Mouse (Mus musculus) intestine, embryonic 14.5 days (tissue): ENCODE measurements around the gene Dpagt1. TPM values are rescaled to one million over a fixed set of nuclear protein-coding genes. Genes with fewer than 3 reads are reported as not detected.
"Not testable (repeated sequence)": the region's sequence is repeated elsewhere in the genome, so short reads cannot be mapped to it uniquely, and the experiment has no call there.

Experiments
- ATAC-seq: fragments of 200-750 bp; cut with Nextera tagmentation; replicated peaks from 2 replicates; pipeline ENCODE4 v1.8.0; 2017; ENCODE audit warnings: low read depth, moderate number of reproducible peaks, moderate TSS enrichment, moderate library complexity; ENCODE audit not compliant: low FRiP score, low TSS enrichment
- DNase-seq: peaks from one replicate; pipeline ENCODE4 v3.0.0-alpha.2; 2018; ENCODE audit warnings: low spot score
- H3K27ac ChIP-seq: fragments of 300-500 bp; sonication (generic); 2 replicates; pipeline ENCODE4 v1.5.1; 2014; ENCODE audit warnings: low read depth, mild to moderate bottlenecking, control low read depth
- H3K27me3 ChIP-seq: fragments of 300-500 bp; sonication (generic); replicated peaks from 2 replicates; pipeline ENCODE4 v1.6.1; 2014; ENCODE audit warnings: low read length, control low read depth; ENCODE audit not compliant: control insufficient read depth, insufficient read depth
- H3K36me3 ChIP-seq: fragments of 300-500 bp; sonication (generic); 2 replicates; pipeline ENCODE4 v1.6.1; 2014; ENCODE audit warnings: low read length, control low read depth; ENCODE audit not compliant: control insufficient read depth, insufficient read depth
- H3K4me1 ChIP-seq: fragments of 300-500 bp; sonication (generic); replicated peaks from 2 replicates; pipeline ENCODE4 v1.6.1; 2014; ENCODE audit warnings: low read length, control low read depth, mixed read lengths; ENCODE audit not compliant: control insufficient read depth, insufficient read depth
- H3K4me2 ChIP-seq: fragments of 300-500 bp; sonication (generic); 2 replicates; pipeline ENCODE4 v1.6.1; 2014; ENCODE audit warnings: low read length
- H3K4me3 ChIP-seq: fragments of 300-500 bp; sonication (generic); 2 replicates; pipeline ENCODE4 v1.5.1; 2014; ENCODE audit warnings: low read depth, low read length, control low read depth, mixed read lengths
- H3K9ac ChIP-seq: fragments of 300-500 bp; sonication (generic); 2 replicates; pipeline ENCODE4 v1.6.1; 2014; ENCODE audit warnings: mild to moderate bottlenecking, low read length
- H3K9me3 ChIP-seq: fragments of 300-500 bp; sonication (generic); 2 replicates; pipeline ENCODE4 v1.6.1; 2016; ENCODE audit warnings: low read length, control low read depth; ENCODE audit not compliant: control insufficient read depth
- WGBS: fragments of 180-500 bp; shearing (Covaris S2); extraction: QIAGEN DNeasy Blood & Tissue Kit; methylation state at CpG from one replicate; pipeline ENCODE4 v1.1.7; 2014; 5-methylcytosine and 5-hydroxymethylcytosine counted together
- polyA plus RNA-seq: library from polyadenylated mRNA; unstranded; fragments of >200 nt; fragmentation: Nextera tagmentation; extraction: Ambion mirVana; gene quantifications from 2 replicates; pipeline ENCODE4 v1.2.1, GENCODE M21; 2014

Gene Dpagt1
- polyA plus RNA-seq, 1 experiment from 2014 or later: 45.4 TPM

DNA sequence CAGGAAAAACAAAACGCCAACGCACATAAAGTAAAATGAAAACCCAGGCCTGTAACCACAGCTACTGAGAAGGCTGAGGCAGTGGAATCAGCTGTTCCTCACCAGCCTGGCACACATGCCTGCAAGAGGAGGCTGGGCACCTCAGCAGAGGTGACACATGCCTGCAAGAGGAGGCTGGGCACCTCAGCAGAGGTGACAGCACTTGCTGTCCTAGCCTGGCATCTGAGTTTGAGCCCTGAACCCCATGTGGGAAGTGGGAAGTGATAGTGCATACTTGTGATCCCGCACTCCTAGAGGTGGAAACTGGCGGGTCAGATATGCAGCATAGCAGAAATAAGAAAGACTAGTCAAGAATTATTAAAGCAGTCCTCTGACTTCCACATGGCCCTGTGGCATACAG is 25.6 kb downstream of the Dpagt1 start:
- Histone ChIP-seq H3K27ac (no peak overlapping the region), H3K4me3 (no peak overlapping the region), H3K27me3 (no peaks in the 10 kb centered on the region), H3K4me1 (no peaks in the 10 kb centered on the region), H3K36me3 (peaks cover 99% of the 10 kb centered on the region), H3K4me2 (no peak overlapping the region), H3K9me3 (no peaks in the 10 kb centered on the region), H3K9ac (no peak overlapping the region)
- WGBS: 94% methylated on average over 4 of the region's 4 CpGs
- no peak for ATAC-seq
- DNase-seq: no peak

DNA sequence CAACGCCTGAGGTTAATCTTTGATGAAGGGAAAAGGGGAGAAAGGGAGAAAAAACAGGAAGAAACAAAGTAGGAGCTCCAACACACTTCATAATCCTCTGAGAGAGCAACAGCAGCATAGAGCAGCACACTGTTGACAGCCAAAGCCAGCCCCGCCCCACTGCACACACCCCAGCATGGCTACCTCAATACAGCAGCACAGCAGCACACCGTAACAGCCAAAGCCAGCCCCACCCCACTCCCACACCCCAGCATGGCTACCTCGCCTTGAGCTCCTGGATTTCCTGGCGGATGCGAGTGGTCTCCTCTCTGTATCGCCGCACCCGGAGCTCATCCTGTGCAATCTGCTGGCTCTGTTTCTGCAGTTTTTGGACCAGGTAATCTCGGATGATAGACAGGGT is 26.5 kb downstream of the Dpagt1 start:
- 97% methylated on average over 10 of the region's 10 CpGs for WGBS
- Histone ChIP-seq H3K27ac (no peak overlapping the region), H3K9ac (no peak overlapping the region), H3K4me3 (no peak overlapping the region), H3K27me3 (no peaks in the 10 kb centered on the region), H3K9me3 (no peaks in the 10 kb centered on the region), H3K36me3 (peaks cover 99% of the 10 kb centered on the region), H3K4me2 (no peak overlapping the region), H3K4me1 (no peaks in the 10 kb centered on the region)
- no peak for DNase-seq
- ATAC-seq: no peak

DNA sequence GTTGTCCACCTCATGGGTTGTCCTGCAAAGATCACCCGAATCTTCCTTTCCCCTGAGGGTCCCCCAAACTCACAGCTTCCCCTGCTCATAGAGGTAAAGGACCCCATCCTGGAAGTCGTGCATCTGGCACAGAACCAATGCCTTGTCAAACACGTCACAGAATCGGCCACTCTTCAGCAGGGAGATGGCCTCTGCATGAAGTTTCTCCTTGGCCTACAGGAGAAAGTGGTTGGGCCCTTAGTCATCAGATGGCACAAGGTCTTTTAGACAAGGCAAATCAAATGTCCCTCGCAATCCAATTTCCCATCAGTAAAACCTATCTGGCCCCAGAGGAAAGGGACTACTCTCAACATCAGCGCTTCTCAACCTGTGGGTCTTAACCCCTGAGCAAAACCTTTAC is 27.3 kb downstream of the Dpagt1 start:
- H3K9me3 ChIP-seq: no peaks in the 10 kb centered on the region
- H3K4me2 ChIP-seq: no peak overlapping the region
- H3K27ac ChIP-seq: no peak overlapping the region
- no peak overlapping the region for H3K9ac ChIP-seq
- no peak for ATAC-seq
- DNase-seq: no peak
- H3K4me1 ChIP-seq: no peaks in the 10 kb centered on the region
- no peak overlapping the region for H3K4me3 ChIP-seq
- H3K36me3 ChIP-seq: peaks cover 97% of the 10 kb centered on the region
- H3K27me3 ChIP-seq: no peaks in the 10 kb centered on the region
- 94% methylated on average over 6 of the region's 6 CpGs for WGBS

DNA sequence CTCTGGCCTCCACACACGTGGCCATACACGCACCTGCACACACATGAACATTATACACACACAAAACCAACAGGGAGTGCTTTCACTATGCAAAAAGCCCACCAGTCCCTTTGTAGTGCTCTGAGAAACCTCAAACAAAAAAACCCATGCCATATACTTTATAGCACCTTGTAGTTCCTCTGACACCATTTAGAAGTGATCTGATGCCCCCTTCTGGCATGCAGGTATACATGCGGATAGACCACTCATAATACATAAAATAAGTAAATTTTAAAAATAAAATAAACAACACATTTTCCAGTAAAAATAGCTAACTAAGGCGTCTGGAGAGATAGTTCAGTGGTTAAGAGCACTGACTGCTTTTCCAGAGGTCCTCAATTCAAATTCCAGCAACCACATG is 31.4 kb downstream of the Dpagt1 start:
- Histone ChIP-seq H3K27me3 (no peaks in the 10 kb centered on the region), H3K4me1 (peaks cover 8% of the 10 kb centered on the region; the same call in 1 of the 2 replicates), H3K36me3 (peaks cover 73% of the 10 kb centered on the region), H3K9me3 (no peaks in the 10 kb centered on the region), H3K27ac (no peak overlapping the region), H3K4me2 (no peak overlapping the region), H3K9ac (no peak overlapping the region), H3K4me3 (no peak overlapping the region)
- ATAC-seq (no peak), DNase-seq (no peak)
- WGBS: 76% methylated on average over 4 of the region's 4 CpGs

DNA sequence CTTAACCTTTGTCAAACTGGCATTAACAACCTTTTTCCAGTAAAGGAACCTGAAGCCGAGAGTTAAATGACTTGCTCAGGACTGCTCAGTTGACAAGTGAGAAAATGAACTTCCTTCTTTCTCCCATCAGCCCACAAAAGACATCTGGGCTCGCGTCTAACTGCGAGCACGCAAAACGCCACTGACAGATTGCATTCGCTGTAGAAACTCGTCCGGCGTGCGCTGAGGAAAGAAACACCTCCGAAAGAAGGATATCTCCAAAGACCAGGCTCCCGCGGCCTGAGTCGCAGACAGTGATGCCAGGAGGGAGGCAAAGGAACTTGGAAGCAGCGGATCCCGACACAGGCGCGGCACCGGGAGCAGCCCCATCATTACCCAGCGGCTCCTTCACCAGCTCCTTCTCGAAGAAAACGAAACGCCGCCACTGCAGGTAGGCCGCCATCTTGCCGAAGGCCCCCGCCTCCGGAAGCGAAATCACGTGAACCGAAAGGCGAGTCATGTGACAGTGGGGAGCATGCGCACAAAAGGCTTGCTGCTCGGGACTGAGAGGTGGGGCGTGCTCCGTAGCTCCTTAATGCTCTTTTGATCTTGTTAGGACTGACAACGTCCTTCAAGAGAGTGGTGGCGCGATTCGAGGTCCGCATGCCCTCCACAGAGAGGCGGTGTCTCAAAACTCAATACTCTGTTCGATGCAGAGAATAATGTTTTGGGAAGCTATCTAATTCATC is 35.5 kb downstream of the Dpagt1 start, which contains the start of gene Vps11:
Vps11 (minus strand) TSS at position 481 of the 728 bp plus-strand sequence.
- 0 out of 2 replicates have a peak within 1 kb of the TSS, but pooled peaks have one; percentile 67 for H3K27ac ChIP-seq
- ATAC-seq (peak; percentile 95), DNase-seq (peak; percentile 98)
- under 1% methylated on average over 44 of the region's 44 CpGs for WGBS
- H3K4me3 ChIP-seq: peak within 1 kb of the TSS; percentile 99
- H3K9ac ChIP-seq: peak within 1 kb of the TSS; percentile 83
- peaks cover 32% of the 10 kb centered on the region for H3K36me3 ChIP-seq
- peak within 1 kb of the TSS; percentile 91 for H3K4me2 ChIP-seq
- H3K27me3 ChIP-seq: no peaks in the 10 kb centered on the region
- H3K9me3 ChIP-seq: no peaks in the 10 kb centered on the region
- H3K4me1 ChIP-seq: peaks cover 8% of the 10 kb centered on the region; the same call in 1 of the 2 replicates

DNA sequence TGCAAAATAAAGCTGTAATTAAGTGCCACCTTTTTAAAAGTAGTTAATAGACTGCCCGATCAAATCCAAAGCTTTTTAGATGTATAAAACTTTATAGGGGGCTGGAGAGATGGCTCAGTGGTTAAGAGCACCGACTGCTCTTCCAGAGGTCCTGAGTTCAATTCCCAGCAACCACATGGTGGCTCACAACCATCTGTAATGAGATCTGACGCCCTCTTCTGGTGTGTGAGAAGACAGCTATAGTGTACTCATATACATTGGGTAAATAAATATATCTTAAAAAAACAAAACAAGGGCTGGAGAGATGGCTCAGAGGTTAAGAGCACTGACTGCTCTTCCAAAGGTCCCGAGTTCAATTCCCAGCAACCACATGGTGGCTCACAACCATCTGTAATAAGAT is 36.1 kb downstream of the Dpagt1 start:
- peak overlapping the region; percentile 35; the same call in 1 of the 2 replicates for H3K9ac ChIP-seq
- H3K4me3 ChIP-seq: peak overlapping the region; percentile 99
- H3K4me2 ChIP-seq: peak overlapping the region; percentile 91
- peaks cover 26% of the 10 kb centered on the region for H3K36me3 ChIP-seq
- 43% methylated on average over 4 of the region's 4 CpGs for WGBS
- H3K9me3 ChIP-seq, H3K4me1 ChIP-seq, DNase-seq, H3K27me3 ChIP-seq: not testable (repeated sequence)
- 0 out of 2 replicates have a peak overlapping the region, but pooled peaks have one; percentile 67 for H3K27ac ChIP-seq
- ATAC-seq: peak; percentile 28; the same call in 1 of the 2 replicates

DNA sequence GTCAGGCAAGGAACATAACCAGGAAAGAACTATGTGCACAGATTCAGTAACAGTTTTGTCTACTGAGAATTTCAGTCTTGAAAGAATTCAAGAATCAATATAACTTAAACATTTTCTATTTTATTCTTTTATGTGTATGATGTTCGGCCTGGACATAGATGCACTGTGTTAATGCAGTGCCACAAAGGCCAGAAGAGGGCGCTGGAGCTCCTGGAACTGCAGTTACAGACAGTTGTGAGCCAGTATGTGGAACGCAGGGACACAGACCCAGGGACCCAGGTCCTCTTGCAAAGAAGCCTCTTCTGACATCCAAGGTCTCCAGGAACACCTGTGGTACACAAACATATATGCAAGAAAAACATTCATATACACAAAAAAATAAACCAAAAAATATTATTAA is 38.7 kb downstream of the Dpagt1 start:
- Histone ChIP-seq H3K4me2 (no peak overlapping the region), H3K9me3 (no peaks in the 10 kb centered on the region), H3K4me3 (no peak overlapping the region), H3K36me3 (peaks cover 4% of the 10 kb centered on the region), H3K9ac (no peak overlapping the region), H3K27ac (no peak overlapping the region), H3K27me3 (no peaks in the 10 kb centered on the region), H3K4me1 (peaks cover 8% of the 10 kb centered on the region; the same call in 1 of the 2 replicates)
- DNase-seq (no peak), ATAC-seq (no peak)
- whole genome bisulfite sequencing: 60% methylated on average over 3 of the region's 3 CpGs

DNA sequence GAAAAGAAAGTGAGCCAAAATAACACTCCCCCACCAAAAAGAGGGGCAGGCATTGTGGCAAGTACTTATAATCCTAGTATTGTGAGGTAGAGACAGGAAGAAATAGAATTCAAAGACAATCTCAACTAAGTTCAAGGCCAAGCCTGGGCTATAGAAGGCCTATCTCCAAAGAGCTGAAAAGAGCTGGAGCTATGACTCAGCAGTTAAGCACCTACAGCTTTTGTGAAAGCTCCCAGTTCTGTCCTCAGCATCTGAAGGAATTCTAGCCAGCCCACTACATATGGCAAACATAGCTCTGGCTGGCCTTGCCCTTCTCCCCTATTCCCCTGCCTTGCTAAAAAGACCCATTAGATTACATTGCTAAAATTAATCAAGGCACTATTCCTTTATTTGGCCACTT is 47.6 kb downstream of the Dpagt1 start:
- no peak for DNase-seq
- no peak overlapping the region for H3K4me2 ChIP-seq
- no peak overlapping the region for H3K4me3 ChIP-seq
- H3K36me3 ChIP-seq: no peaks in the 10 kb centered on the region
- H3K27me3 ChIP-seq: no peaks in the 10 kb centered on the region
- no peak overlapping the region for H3K27ac ChIP-seq
- ATAC-seq: no peak
- H3K9me3 ChIP-seq: no peaks in the 10 kb centered on the region
- H3K9ac ChIP-seq: no peak overlapping the region
- H3K4me1 ChIP-seq: 0 out of 2 replicates have a peak, but pooled peaks cover 2% of the 10 kb centered on the region

DNA sequence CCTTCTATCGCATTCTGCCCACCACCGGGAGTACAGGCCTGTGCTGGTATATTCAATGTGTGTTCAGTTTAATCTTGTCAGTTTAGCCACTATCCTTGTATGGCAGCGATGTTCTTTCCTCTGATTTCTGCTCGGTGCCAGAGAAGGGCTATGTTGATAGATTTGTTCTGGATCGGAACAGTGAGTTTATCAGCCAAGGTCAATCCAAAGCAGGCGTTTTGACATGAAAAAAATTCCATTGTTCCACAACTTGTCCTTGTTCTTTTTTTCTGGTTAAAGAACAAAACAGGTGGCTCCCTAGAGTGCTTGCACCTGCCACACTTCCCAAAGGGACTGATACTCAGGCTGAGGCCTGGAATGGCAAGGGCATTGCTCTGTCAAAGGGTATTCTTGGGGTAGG is 50.3 kb downstream of the Dpagt1 start:
- Histone ChIP-seq H3K27me3 (no peaks in the 10 kb centered on the region), H3K27ac (no peak overlapping the region), H3K36me3 (peaks cover 4% of the 10 kb centered on the region), H3K9me3 (no peaks in the 10 kb centered on the region), H3K4me1 (peaks cover 9% of the 10 kb centered on the region), H3K9ac (no peak overlapping the region), H3K4me2 (no peak overlapping the region), H3K4me3 (no peak overlapping the region)
- ATAC-seq (no peak), DNase-seq (no peak)
- 85% methylated on average over 6 of the region's 6 CpGs for WGBS
